Mouse (Mus musculus): ENCODE data around the gene Plekhf1.
A peak's percentile ranks its signal among the peaks of the same experiment; 100 is the strongest.

Gene Plekhf1

DNA sequence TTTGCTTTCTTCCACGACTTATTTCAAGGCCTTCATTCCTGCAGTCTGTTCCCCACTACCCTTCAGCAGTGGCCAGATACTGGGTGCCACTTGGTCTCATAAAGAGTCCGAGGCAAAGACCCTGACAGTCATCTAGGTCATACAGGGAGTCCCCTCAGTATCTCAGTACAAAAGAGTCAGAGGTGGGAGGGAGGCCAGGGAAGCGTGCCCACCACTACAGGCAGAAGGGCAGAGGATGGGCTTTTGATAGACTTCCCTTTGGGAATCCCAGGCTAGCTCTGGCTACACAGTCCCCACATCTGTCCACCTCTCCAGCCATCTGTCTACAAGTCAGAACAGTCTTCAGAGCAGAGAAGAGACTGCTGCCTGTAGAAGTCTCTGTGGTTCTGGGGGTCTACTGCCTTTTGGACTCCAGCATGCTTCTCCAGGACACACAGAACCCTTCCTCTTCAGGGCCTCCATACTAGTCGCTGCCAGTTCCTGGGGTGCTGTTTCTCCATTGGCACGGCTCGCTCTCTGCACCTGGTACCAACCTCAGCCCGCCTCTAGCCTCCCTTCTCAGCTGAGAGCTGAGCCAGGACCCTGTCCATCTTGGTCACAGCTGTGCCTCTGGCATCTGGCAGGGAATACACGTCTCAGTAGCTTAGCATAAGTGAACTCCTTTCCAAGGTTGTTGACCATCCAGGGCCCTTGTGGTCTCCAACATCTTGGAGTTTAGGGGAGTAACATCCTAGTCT lies 9.0 kb downstream of the Plekhf1 start:
- no peak for DNase-seq (ENCODE audit: low spot score)

DNA sequence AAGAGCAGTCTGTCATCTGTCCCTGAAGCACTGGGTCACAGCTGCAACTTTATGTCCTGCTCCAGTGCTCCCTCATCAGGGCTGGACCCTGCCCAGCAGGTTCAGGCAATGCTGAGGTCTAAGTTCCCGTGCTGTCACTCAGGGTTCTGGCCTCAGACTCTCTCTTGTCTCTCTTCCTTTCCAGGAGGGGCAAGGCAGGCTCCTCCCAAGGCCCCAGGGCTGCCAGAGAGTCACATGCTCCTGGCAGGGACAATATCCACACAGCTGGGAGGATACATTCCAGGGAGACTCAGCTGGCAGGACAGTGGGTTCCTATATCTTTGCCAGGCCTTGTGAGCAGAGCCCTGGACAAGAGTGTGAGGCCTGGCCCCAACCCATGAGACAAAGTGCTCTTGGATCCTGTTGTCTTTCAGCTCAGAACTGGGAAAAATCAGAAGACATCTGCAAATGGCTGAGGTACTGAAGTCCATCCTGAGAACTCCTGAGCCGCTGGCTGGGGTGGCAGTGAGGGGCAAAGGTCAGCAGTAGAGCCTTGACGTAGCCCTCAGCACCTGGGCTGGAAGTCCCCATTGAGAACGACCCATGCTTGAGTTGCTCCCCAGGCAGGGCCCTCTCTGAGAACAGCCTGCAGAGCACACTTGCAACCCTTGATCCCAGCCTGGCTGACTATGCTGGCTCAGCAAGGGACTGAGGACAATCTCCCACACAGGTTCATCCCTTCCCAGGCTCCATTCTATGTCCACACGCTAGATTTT lies 10.2 kb downstream of the Plekhf1 start:
- DNase-seq (ENCODE audit: low spot score) = no peak

DNA sequence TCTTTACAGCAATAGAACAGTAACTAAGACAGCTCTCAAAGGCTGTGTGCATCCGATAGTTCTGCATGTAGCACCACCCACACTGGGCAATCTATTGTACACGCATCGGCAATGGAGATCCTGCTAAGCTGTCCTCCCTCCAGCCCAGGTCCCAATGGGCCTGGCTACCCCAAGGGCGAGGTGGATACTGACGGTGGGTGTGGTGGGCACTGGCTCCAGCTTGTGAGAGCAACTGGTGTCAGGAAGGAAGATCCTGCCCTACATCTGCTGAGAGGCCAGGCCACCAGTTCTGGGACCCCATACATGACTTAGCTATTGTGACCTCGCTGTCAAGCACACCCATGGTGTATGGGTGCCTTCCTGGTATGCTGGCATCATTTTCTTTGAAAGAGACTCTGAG lies 12.1 kb downstream of the Plekhf1 start:
- no peak for DNase-seq (ENCODE audit: low spot score)

DNA sequence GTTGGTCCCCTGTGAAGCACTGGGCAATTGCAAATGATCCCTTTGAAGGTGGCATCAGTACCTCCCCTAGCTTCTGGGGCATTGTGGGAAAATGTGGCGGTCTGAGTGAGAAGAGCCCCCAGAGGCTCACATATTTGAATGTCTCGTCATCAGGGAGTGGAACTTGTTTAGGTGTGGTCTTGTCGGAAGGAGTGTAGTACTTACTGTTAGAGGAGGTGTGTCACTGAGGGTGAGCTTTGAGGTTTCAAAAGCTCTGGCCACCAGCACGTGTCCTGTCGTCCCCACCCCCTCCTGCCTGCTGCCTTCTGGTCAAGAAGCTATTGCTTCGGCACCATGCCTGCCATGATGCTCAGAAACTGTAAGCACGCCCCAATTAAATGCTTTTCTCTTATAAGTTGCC lies 12.5 kb downstream of the Plekhf1 start:
- no peak for DNase-seq (ENCODE audit: low spot score)

DNA sequence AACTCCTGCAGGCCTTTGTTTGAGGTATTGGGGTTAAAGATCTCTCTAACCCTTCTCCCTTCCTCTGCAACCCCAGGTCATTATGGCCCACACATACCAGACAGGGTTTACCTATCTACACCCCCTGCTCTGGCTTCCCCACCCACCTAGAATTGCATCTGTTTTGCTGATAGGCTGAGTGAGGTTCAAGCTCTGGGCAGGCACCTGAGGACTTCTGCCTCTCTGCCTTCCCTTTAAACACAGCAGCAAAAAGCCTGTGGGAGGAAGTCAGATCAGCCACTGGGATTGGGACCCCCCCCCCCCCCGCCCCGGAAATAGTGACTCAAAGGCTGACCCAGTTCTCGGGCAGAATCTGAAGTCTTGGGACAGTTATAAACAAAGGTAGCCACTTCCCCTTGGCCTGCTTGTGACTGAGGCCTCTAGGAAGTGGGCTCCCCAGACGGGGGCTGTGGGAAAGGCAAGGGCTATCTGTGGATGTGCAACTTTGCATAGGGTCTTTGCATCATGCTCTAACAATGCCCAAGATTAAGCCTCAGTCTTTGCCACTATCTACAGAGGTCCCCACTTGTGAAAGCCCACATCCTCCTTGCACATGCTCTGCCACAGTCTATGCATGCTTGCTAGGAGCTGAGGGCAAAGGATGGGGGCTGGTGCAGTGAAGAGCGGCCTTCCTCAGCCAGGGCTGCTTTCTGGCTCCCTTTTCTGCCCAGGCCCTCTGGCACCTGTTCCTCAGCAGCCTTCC lies 13.2 kb downstream of the Plekhf1 start:
- DNase-seq (ENCODE audit: low spot score) = no peak

DNA sequence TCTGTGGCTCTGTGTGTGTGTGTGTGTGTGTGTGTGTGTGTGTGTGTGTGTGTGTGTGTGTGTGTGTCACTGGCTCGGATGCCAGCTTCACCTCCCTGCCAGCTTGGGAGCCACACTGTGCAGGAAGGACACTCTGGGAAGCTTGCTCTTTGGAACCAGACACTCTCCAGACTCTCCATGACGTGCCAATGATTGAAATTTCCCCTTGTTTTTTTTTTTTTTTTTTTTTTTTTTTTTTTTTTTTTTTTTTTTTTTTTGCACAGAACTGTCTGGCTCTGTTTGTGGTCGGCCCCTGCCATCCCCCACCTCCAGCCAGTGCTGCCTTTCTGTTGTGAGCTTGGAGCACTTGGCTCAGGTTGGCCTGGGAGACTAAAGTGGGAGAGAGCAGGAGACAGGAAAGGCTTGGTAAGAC lies 15.2 kb downstream of the Plekhf1 start:
- DNase-seq (ENCODE audit: low spot score) = no peak

DNA sequence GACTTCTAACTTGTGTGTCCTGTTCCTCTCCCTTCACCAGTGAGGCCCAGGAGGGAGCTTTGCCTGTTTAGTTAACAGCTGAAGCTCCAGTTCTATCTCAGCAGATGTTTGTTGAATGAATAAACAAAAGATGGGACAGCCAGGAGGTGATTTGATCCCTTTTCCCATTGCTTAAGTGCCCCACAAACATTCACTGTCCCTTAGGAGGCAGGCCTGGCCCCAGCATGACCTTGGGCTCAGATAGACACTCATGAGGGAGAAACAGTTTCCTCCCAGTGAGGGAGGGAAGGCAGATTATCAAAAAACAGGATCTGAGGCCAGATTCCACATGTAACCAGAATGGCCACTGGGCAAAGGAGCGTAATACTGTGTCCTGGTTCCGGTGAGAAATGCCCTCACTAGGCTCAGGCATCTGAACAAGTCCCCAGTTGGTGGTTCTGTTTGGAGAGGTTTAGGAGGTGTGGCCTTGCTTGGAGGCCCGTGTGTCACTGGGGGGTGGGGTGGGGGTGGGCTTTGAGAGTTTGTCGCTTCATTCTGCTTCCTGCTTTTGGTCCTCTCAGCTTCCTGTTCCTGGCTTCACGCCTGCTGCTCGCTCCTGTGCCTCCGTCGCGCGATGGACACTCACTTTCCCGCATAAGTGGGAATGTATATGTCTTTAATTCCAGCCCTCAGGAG lies 18.2 kb downstream of the Plekhf1 start:
- DNase-seq (ENCODE audit: low spot score) = no peak

DNA sequence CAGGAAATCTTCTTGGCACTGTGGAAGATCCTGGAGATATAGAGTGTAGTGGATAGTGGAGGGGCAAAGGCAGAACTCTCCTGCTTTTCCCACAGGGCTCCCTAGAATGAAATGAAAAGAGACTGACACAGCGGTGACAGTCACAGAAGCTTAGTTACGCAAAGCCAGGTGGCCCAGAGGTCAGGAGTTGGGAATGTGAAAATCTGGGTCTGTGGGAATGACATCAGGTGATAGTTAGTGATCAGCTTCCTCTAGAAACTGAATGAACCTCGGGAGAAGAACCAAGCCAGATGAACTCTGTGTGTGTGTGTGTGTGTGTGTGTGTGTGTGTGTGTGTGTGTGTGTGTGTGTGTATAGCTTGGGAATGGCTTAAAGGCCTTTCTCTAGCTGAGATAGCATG lies 18.8 kb downstream of the Plekhf1 start:
- DNase-seq (ENCODE audit: low spot score) = no peak

DNA sequence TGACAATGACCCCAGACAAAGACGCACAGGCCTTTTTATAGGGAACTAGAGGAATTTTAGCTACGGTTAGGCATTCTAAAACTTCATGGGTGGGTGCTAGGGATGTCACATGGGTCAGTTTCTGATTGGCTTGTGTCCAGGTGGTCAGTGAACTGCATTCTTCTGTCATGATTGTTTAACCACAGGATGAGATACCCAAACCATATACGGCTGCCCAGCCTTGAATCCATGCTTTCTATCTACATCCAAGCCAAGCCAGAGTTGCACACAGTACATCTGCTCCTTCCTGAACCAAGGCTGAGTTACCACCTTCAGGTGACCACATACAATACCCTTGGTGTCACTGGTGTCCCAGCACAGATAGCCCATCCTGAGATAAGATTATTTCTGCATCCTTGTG lies 21.3 kb downstream of the Plekhf1 start:
- no peak for DNase-seq (ENCODE audit: low spot score)

DNA sequence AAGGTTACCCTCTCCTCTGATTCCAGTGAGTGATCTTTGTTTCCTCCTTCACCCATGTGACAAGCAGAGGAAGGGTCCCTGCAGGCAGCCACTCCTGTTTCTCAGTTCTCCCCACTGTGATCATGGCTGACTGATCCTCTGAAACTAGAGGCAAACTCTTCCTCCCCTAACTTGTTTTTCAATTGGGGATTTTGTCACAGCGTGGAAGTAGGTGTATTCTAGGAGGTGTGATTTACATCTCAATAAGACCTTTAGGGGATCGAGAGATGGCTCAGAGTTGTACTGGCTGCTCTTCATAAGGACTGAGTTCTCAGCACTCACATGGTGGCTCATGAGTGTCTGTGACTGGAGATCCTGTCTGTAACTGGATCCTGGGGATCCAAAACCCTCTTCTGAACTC lies 22.0 kb downstream of the Plekhf1 start:
- no peak for DNase-seq (ENCODE audit: low spot score)

DNA sequence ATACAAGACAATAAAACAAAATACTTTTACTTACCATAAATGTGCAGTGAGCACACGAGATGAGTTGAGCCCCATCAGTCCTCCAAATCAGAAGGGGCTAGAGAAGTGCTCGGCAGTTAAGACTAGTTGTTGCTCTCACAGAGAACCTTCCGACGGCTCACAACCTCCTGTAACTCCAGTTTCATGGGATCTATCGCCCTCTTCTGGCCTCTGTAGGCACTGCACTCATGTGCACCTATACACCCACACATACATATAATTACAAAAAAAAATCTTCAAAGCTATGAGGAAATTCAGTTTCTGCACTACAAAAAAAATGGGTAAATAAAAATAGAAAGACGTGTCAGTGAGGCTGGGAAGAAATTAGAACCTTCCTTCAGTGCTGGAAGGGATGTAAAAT lies 23.5 kb downstream of the Plekhf1 start:
- no peak for DNase-seq (ENCODE audit: low spot score)

DNA sequence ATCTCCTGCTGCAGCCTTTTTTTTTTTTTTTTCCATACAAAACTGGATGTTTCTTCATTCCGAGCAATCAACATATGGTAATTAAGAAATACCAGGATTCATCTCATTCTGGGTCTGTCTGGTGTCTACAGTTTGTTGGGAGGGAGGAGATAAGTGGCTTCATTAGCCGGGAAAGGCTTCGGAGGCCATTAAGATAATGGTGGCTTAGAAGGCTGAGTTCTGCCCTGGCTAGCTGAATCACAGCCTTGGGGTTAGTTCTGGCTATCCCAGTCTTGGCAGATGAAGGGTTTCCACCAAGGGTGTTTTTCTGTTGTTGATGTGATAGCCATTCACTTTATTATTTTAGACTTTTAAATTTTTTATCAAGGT lies 26.5 kb downstream of the Plekhf1 start:
- no peak for DNase-seq (ENCODE audit: low spot score)

DNA sequence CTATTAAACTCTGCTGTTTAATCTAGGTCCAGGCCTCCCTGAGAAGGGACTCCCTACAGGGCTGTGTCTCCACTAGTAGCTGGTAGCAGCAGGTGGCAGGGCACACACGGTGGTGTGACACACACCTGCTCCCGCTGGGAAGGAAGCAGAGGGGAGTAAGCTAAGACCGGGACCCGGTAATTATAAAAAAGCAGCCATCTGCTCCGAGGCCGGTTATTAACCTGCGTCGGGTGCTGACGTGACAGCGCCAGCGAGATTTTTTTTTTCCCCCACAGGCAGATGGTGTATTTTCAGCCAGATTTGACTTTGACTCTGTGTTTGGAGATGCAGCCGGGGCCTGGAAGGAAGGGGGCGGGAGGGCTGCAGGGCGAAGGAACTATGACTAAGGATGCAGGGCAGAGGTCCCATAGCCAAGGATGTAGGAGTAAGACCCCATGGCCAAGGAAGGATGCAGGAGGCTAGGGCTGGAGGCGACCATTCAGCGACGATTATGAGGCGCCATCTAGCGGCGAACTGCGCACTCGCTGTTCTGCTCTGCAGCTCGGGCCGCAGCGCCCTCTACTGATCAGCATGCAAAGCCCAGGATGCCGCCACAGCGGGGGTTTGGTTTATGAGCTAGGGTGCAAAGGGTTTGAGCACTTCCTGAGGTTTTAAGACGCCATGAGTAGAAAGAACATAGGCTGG lies 27.1 kb downstream of the Plekhf1 start:
- DNase-seq (ENCODE audit: low spot score) = peak; percentile 70

DNA sequence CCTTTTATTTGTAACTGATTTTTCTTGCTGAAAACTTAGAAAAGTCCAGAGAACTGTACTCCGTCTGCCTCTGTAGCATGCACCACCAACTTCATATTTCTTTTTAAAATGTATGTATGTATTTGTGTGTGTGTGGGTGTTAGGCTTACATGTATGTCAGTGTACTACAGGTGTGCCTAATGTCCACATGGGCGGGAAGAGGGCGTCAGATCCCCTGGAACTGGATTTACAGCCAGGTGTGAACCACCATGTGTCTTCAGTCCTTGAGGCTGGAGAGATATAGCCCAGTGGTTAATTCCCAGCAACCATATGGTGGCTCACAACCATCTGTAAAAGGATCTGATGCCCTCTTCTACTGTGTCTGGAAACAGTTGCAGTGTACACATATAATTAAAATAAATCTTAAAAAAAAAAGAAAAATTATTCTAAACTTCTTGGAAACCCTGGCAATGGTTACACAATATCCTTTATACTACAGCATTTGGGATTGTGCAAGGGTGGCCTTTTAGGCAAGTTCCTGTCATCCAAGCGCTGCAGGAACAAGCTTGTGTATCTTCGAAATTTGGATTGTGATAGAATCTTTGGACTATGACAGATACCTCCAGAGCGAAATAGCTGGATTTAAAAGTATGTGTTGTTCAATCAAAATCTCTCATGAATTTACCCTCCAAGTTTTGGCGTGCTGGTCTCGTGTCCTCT lies 27.8 kb downstream of the Plekhf1 start:
- DNase-seq (ENCODE audit: low spot score) = no peak

DNA sequence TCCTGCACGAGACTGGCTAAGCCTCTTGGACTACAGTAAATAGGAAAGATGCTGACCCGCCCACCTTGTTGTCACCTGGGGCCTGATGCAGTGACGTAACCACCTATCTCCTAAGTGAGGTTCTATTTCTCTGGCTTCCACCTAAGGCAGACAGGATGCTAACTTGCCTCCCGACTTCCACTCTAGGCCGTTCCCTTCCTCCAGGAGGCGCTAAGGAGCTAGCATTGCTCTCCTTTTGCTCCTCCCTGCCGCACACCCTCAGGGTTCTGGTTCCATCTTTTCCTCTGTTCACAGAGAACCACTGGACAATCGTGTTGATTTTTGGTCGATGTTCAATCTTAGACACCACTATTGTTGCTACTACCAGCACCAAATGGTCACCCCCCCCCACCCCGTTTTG lies 36.2 kb downstream of the Plekhf1 start:
- no peak for DNase-seq (ENCODE audit: low spot score)

DNA sequence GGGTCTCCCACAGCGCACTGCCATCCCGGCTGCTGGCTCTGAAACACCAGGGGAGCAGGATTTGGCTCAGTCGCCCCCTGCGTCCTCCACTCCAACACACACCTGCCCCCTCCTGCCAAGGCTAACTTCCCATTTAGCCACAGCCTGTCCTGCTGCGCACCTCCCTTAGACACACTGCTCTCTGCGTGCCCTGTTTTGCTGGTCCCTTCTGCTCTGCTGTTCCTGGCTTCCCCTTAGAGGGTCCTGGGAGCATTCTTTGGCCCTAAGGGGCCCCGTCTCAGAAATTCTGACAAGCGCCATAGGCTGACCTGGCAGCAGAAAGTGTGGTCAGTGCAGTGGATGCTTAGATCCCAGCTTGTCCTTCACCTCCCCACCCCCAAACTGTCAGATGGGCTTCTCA lies 36.7 kb downstream of the Plekhf1 start:
- no peak for DNase-seq (ENCODE audit: low spot score)

DNA sequence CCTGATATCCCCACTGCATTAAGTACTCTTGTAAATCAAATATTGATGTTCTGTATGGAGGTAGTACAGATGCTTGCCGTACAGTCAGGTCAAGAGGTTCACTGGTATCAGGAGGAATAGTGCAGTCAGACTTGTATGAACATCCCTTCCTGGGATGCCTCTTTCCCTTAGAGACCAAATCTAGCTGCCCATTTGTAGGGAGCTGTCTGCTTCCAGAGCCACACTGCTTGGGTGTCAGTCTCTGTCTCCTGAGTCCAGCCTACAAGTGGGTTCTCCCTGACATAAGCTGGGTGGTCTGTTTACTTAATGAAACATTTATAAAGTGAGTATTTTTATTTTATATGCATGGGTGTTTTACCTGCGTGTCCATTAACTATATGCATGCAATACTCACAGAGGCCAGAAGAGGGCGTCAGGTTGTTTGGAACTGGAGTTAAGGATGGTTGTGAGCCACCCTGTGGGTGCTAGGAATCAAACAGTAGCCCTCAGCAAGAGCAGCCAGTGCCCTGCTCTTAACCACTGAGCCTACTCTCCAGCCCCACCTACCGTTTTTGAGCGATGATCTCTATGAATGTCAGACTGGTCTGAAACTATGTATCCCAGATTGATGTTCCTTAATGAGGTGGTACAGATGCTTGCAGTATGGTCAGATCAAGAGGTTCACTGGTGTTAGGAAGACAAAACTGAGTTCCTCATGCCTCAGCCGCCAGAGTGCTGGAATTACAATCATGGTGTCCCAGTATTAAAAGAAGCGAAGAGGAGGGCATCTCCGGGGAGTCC lies 37.6 kb downstream of the Plekhf1 start:
- no peak for DNase-seq (ENCODE audit: low spot score)

DNA sequence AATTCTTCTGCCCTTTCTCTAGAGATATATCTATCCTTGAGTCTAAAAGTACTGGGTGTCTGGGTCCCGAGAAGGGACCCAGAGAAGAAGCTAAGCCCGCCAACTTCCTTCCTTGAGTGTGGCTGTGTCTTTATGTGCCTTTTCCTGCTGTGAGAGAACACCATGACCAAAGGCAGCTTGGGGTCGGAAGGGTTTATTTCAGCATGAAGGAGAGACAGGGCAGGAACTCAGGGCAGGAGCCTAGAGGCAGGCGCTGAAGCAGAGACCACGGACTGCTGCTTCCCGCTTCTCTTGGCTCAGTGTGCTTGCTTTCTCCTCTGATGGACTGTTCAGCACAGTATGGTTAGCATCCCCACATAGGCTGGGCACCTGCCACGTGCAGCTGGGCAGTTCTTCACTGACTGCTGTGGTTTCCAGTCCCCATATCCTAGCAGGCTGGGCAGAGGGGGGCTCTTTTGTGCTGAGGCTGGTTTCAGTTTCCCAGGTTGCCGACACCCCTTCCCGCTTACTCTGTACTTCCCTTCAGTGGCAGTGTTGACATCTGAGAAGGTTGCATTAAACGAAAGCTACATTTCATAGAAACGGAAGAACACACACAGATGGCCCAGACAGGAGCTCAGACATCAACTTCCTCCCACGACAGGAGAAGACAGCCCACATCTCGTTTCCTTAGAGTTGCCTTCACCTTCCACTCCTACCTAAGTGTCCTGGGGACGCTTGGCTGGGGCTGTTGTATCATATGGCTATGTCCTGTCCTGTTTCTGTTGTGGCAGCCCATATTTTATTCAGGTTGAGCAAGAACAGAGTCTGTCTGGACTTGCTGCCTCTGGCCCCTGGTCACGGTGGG lies 38.5 kb downstream of the Plekhf1 start:
- no peak for DNase-seq (ENCODE audit: low spot score)

DNA sequence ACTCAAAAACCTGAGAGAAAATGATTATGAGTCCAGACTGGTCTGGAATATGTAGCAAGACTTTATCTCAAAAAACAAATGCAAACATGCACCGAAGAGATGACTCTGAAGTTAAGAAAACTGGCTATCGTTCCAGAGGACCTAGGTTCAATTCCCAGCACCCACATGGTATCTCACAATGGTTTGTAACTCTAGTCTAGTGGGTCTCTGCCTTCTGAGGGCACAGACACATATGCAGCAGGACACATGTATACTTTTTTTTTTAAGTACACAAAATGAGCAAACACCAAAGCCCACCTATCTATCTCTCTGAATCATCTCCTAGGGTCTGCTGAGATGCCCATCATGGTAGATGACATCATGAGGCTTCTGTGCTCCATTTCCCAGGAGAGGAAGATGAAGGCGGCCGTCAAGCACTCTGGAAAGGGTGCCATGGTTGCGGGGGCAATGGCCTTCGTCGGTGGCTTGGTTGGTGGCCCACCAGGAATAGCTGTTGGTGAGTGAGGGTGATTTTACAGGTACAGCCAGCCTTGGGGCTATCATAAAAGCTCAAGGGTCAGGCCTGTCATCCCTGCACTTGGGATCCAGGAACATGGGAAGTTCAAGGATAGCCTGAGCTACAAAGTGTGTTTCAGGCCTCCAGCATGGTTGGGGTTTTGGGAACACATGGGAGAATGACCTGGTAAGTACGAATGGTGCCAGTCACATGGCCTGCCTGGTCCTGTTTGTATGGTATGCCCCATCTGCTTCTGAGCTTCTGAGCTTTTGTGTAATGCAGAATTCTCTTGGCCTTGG lies 39.3 kb downstream of the Plekhf1 start:
- no peak for DNase-seq (ENCODE audit: low spot score)

All from spleen, adult 12 weeks (tissue).